Comparison of ENCODE assay signal across 22 mouse cellular contexts in the genomic region with DNA sequence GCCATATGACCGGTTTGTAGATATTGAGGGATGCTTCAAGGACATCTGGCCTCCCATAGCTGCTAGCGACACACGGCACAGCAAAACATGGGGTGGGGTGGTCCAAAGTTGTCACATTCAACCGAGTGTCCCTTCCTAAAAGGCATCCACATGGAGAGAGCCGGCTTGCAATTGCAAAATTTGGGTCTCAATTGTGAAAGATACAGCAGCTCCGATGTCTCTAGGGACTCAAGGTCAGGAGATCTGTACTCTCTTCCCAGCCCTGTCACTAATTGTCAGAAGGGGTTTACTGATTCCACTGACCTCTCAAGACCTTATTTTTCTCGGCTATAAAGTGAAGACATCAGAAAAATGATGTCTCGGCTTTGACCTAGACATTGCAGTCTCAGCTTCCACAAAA. TPM values are rescaled to one million over a fixed set of nuclear protein-coding genes. Genes with fewer than 3 reads are reported as not detected.
DNase-seq lines count a peak whose midpoint lies in the region; ATAC-seq and TF ChIP-seq lines count a peak whose summit lies in the region.
"Had no signal": no experiment of that assay in that cellular context is flagged by ENCODE, and none has a peak within 500 bp of the region (broad histone marks: within the 10 kb centered on the region; RNA-seq: fewer than 3 reads in every experiment).

No protein-coding gene starts in this region.

- peak; percentile 34 for DNase-seq in kidney, adult 2 months
- peak; percentile 21 for DNase-seq in kidney, postnatal 10 days
- DNase-seq in kidney, adult 11 months, result no peak
- DNase-seq in lung, postnatal 0 days (ENCODE audit: low spot score), result peak; percentile 60
- no peak for DNase-seq in lung, postnatal 25 days (ENCODE audit: low spot score)
- DNase-seq: adrenal gland, adult 2 months; adrenal gland, postnatal 10 days; adrenal gland, postnatal 25 days; cerebellum, adult 11 months; cerebellum, adult 18-20 months; cerebellum, adult 8-10 months; cerebellum, adult 9-11 months; cerebellum, postnatal 14 days; cerebellum, postnatal 36 days; embryo, embryonic 11 days had no signal

- TF ChIP-seq CTCF in kidney, adult 2 months (conservative IDR thresholded peaks at IDR 0.05; ENCODE audit: insufficient read depth, insufficient read length, low read depth, low read length), result no peak
- no peak for TF ChIP-seq CTCF in lung, postnatal 0 days (IDR thresholded peaks at IDR 0.05)

- H3K4me1 ChIP-seq in kidney, adult 2 months (ENCODE audit: control insufficient read depth, insufficient read depth, low read length), result no peaks in the 10 kb centered on the region
- H3K4me1 ChIP-seq in kidney, embryonic 15.5 days, result peaks cover under 1% of the 10 kb centered on the region
- no peaks in the 10 kb centered on the region for H3K4me1 ChIP-seq in lung, postnatal 0 days (ENCODE audit: insufficient read depth, low read depth, low read length)
- H3K4me1 ChIP-seq: embryonic facial prominence, embryonic 13.5 days; embryonic facial prominence, embryonic 15.5 days; forebrain, embryonic 10.5 days; forebrain, embryonic 12.5 days had no signal

- TF ChIP-seq POLR2A in kidney, adult 2 months (IDR thresholded peaks at IDR 0.05; ENCODE audit: low read depth, low read length), result no peak

- H3K27ac ChIP-seq in kidney, adult 2 months (ENCODE audit: insufficient read depth, low read depth, low read length), result no peak overlapping the region
- H3K27ac ChIP-seq in kidney, embryonic 15.5 days, result no peak overlapping the region
- no peak overlapping the region for H3K27ac ChIP-seq in lung, postnatal 0 days (ENCODE audit: low read length)
- H3K27ac ChIP-seq: embryonic facial prominence, embryonic 13.5 days; embryonic facial prominence, embryonic 15.5 days; forebrain, embryonic 10.5 days; forebrain, embryonic 12.5 days had no signal

- H3K36me3 ChIP-seq in kidney, adult 2 months (ENCODE audit: control insufficient read depth, insufficient read depth, low read length), result no peaks in the 10 kb centered on the region
- no peaks in the 10 kb centered on the region for H3K36me3 ChIP-seq in kidney, embryonic 15.5 days
- H3K36me3 ChIP-seq in lung, postnatal 0 days (ENCODE audit: insufficient read depth, low read length), result no peaks in the 10 kb centered on the region
- H3K36me3 ChIP-seq: embryonic facial prominence, embryonic 13.5 days; embryonic facial prominence, embryonic 15.5 days; forebrain, embryonic 10.5 days; forebrain, embryonic 12.5 days had no signal

- TF ChIP-seq EP300 in lung, postnatal 0 days (IDR thresholded peaks at IDR 0.05), result no peak

- ATAC-seq in kidney, embryonic 15.5 days (replicated peaks; ENCODE audit: low FRiP score), result no peak
- peak; percentile 71 for ATAC-seq in lung, postnatal 0 days
- ATAC-seq: forebrain, embryonic 14.5 days had no signal

- no peak overlapping the region for H3K4me2 ChIP-seq in kidney, embryonic 15.5 days
- H3K4me2 ChIP-seq in lung, postnatal 0 days (replicated peaks; ENCODE audit: low read depth, low read length), result no peak overlapping the region
- H3K4me2 ChIP-seq: embryonic facial prominence, embryonic 13.5 days; embryonic facial prominence, embryonic 15.5 days; forebrain, embryonic 12.5 days had no signal

- WGBS in kidney, adult 2 months, result 76% methylated on average over 8 of the region's 8 CpGs
- 73% methylated on average over 8 of the region's 8 CpGs for WGBS in kidney, embryonic 15.5 days
- 63% methylated on average over 8 of the region's 8 CpGs for WGBS in lung, postnatal 0 days

- no peaks in the 10 kb centered on the region for H3K9me3 ChIP-seq in kidney, embryonic 15.5 days (replicated peaks)
- H3K9me3 ChIP-seq in lung, postnatal 0 days (ENCODE audit: low read length), result no peaks in the 10 kb centered on the region
- H3K9me3 ChIP-seq: embryonic facial prominence, embryonic 13.5 days; embryonic facial prominence, embryonic 15.5 days; forebrain, embryonic 10.5 days; forebrain, embryonic 12.5 days had no signal

- H3K9ac ChIP-seq in kidney, embryonic 15.5 days, result no peak overlapping the region
- no peak overlapping the region for H3K9ac ChIP-seq in lung, postnatal 0 days (replicated peaks; ENCODE audit: low read depth)
- H3K9ac ChIP-seq: embryonic facial prominence, embryonic 13.5 days; embryonic facial prominence, embryonic 15.5 days; forebrain, embryonic 12.5 days had no signal

- no peak overlapping the region for H3K4me3 ChIP-seq in kidney, adult 2 months (ENCODE audit: insufficient read depth, low read depth, low read length)
- no peak overlapping the region for H3K4me3 ChIP-seq in kidney, embryonic 15.5 days (replicated peaks)
- no peak overlapping the region for H3K4me3 ChIP-seq in lung, postnatal 0 days (ENCODE audit: low read depth, low read length)
- H3K4me3 ChIP-seq: embryonic facial prominence, embryonic 13.5 days; embryonic facial prominence, embryonic 15.5 days; erythroblast, embryonic 14.5 days; forebrain, embryonic 10.5 days; forebrain, embryonic 12.5 days had no signal

- H3K27me3 ChIP-seq in kidney, adult 2 months (replicated peaks; ENCODE audit: control insufficient read depth, insufficient read depth, low read length), result no peaks in the 10 kb centered on the region
- H3K27me3 ChIP-seq in kidney, embryonic 15.5 days, result peaks cover 4% of the 10 kb centered on the region; the same call in 1 of the 2 replicates
- H3K27me3 ChIP-seq in lung, postnatal 0 days (replicated peaks; ENCODE audit: insufficient read depth, low read length), result no peaks in the 10 kb centered on the region
- H3K27me3 ChIP-seq: embryonic facial prominence, embryonic 15.5 days had no signal

RNA-seq across cellular contexts. Expression of gene Egflam, which starts 6.3 kb away (rescaled TPM):
- polyA plus RNA-seq in kidney, adult 2 months (2012; rRNA removed), result 6.8 and 7.8 TPM in 2 replicates
- 20.4 and 20.5 TPM in 2 replicates for polyA plus RNA-seq in kidney, embryonic 15.5 days (2015; fragmentation: Nextera tagmentation; extraction: Ambion mirVana)
- 36.4 and 42.7 TPM in 2 replicates for polyA plus RNA-seq in lung, postnatal 0 days (2015; fragmentation: Nextera tagmentation; extraction: Ambion mirVana)
- polyA plus RNA-seq: erythroblast, embryonic 14.5 days had no signal

Comparison
In these comparisons a context has a peak if more than half of its experiments do, and no peak if none do; other contexts are left out.
1. DNase-seq: peak in kidney, adult 2 months (single experiment), kidney, postnatal 10 days (single experiment) and lung, postnatal 0 days (single experiment); none in kidney, adult 11 months (single experiment) and lung, postnatal 25 days (single experiment).